ENCODE assay signal across 7 mouse cellular contexts in the genomic region with DNA sequence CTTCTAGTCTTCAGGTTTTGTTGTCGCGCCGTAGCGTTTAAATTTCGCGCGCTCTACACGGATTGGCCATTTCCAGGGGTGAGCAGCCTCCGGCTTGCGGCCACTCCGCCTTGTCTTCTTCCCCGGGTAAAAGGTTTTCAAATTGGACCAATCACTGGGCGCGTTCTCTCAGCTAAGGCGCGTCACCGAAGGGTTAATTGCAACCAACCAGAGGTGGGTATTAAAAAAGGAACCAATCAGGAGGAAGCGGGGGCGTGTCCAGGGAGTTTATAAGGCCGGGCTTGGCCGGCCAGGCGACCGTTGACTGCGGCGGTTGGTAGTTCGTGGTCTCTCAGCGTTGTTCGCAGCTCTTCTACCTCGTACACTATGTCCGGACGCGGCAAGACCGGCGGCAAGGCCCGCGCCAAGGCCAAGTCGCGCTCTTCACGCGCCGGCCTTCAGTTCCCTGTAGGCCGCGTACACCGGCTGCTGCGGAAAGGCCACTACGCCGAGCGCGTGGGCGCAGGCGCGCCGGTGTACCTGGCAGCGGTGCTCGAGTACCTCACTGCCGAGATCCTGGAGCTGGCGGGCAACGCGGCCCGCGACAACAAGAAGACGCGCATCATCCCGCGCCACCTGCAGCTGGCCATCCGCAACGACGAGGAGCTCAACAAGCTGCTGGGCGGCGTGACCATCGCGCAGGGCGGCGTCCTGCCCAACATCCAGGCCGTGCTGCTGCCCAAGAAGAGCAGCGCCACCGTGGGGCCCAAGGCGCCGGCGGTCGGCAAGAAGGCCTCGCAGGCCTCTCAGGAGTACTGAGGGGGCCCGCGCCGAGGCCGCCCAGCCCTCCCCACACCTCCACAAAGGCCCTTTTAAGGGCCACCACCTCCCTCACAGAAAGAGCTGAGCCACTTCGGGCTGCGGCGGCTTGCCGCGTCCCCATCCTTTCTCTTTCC. TPM values are rescaled to one million over a fixed set of nuclear protein-coding genes. Genes with fewer than 3 reads are reported as not detected.
DNase-seq lines count a peak whose midpoint lies in the region; ATAC-seq lines count a peak whose summit lies in the region.

A gene (plus strand): TSS at position 299 of the 935 bp plus-strand sequence.

- H3K27ac ChIP-seq in intestine, embryonic 15.5 days: peak within 1 kb of the TSS; percentile 97
- H3K27ac ChIP-seq in midbrain, embryonic 10.5 days (replicated peaks): peak within 1 kb of the TSS; percentile 96

- ATAC-seq in intestine, embryonic 15.5 days: peak; percentile 97

- peak within 1 kb of the TSS; percentile 88 for H3K4me3 ChIP-seq in intestine, embryonic 15.5 days (replicated peaks)
- peak within 1 kb of the TSS; percentile 94 for H3K4me3 ChIP-seq in midbrain, embryonic 10.5 days

- H3K27me3 ChIP-seq in intestine, embryonic 15.5 days (replicated peaks): no peaks in the 10 kb centered on the region
- H3K27me3 ChIP-seq in midbrain, embryonic 10.5 days (ENCODE audit: low read depth, poor library complexity, severe bottlenecking): no peaks in the 10 kb centered on the region

- H3K4me1 ChIP-seq in intestine, embryonic 15.5 days (replicated peaks): peaks cover 16% of the 10 kb centered on the region
- H3K4me1 ChIP-seq in midbrain, embryonic 10.5 days: peaks cover 19% of the 10 kb centered on the region

- peak within 1 kb of the TSS; percentile 69 for H3K4me2 ChIP-seq in intestine, embryonic 15.5 days (replicated peaks)

- H3K36me3 ChIP-seq in intestine, embryonic 15.5 days: peaks cover 37% of the 10 kb centered on the region
- peaks cover 80% of the 10 kb centered on the region for H3K36me3 ChIP-seq in midbrain, embryonic 10.5 days

- WGBS in intestine, embryonic 15.5 days: under 1% methylated on average over 90 of the region's 91 CpGs
- WGBS in midbrain, embryonic 10.5 days: under 1% methylated on average over 91 of the region's 91 CpGs

- H3K9ac ChIP-seq in intestine, embryonic 15.5 days: peak within 1 kb of the TSS; percentile 98

- peak; percentile 99 for DNase-seq in adrenal gland, adult 2 months
- peak; percentile 98 for DNase-seq in embryo, embryonic 11.5 days (ENCODE audit: low read depth, low spot score)
- DNase-seq in gastrocnemius, postnatal 36 days: peak; percentile 93 to 96
- peak; percentile 97 to 100 for DNase-seq in left cerebral cortex, postnatal 25 days (ENCODE audit: low spot score in 2 of 2)
- DNase-seq in midbrain, embryonic 10.5 days (ENCODE audit: low spot score): peak; percentile 99
- DNase-seq in right cerebral cortex, postnatal 4 days: peak; percentile 91

- intact Hi-C loops in gastrocnemius, postnatal 36 days (cut with DNase I): loop anchor here (5.0 kb wide), 1 partner anchor 53 kb away; no protein-coding TSS in a partner anchor
- intact Hi-C loops in left cerebral cortex, postnatal 25 days (cut with DNase I): loop anchor here (5.0 kb wide), 1 partner anchor 42 kb away; no protein-coding TSS in a partner anchor

- no peaks in the 10 kb centered on the region for H3K9me3 ChIP-seq in intestine, embryonic 15.5 days
- H3K9me3 ChIP-seq in midbrain, embryonic 10.5 days (replicated peaks): peaks cover 11% of the 10 kb centered on the region; the same call in 1 of the 2 replicates

RNA-seq across cellular contexts. Expression of the gene that starts here (rescaled TPM):
- total RNA-seq in adrenal gland, adult 2 months (2021): 10 to 100 TPM; 28.1 to 37.4 TPM
- polyA plus RNA-seq in adrenal gland, adult 2 months (2012; rRNA removed): 124 and 134 TPM in 2 replicates
- total RNA-seq in gastrocnemius, postnatal 36 days (2021): 10 to 100 TPM in 1 of 2 experiments, 1 to 10 TPM in 1; 10.0 to 12.9 TPM
- polyA plus RNA-seq in intestine, embryonic 15.5 days (2015; fragmentation: Nextera tagmentation; extraction: Ambion mirVana): 280 and 298 TPM in 2 replicates
- total RNA-seq in left cerebral cortex, postnatal 25 days (2021): 10 to 100 TPM; 56.6 to 56.8 TPM
- 531 and 532 TPM in 2 replicates for polyA plus RNA-seq in midbrain, embryonic 10.5 days (2016; fragmentation: Nextera tagmentation; extraction: Ambion mirVana)

Comparison
In these comparisons a context has a peak if more than half of its experiments do, and no peak if none do; other contexts are left out.
1. Peak in every context shown above with its lines: DNase-seq, ATAC-seq, H3K4me3 ChIP-seq and H3K27ac ChIP-seq.